Mouse (Mus musculus) thymus, adult 2 months (tissue): ENCODE data around the gene Olfr876.

Source experiments
- CTCF ChIP-seq: fragments of 200-500 bp; IDR thresholded peaks from 2 replicates; pipeline ENCODE4 v1.5.1; 2012; ENCODE audit warnings: mild to moderate bottlenecking, control low read depth, low read length, moderate library complexity, borderline replicate concordance; ENCODE audit not compliant: control insufficient read depth, poor library complexity, insufficient read depth; ENCODE audit errors: extremely low read depth
- POLR2A ChIP-seq: fragments of 200-500 bp; IDR thresholded peaks from 2 replicates; pipeline ENCODE4 v1.6.1; 2012; ENCODE audit warnings: mild to moderate bottlenecking, low read length, control low read depth, moderate library complexity; ENCODE audit not compliant: control insufficient read depth, poor library complexity, insufficient read depth; ENCODE audit errors: extremely low read depth

DNA sequence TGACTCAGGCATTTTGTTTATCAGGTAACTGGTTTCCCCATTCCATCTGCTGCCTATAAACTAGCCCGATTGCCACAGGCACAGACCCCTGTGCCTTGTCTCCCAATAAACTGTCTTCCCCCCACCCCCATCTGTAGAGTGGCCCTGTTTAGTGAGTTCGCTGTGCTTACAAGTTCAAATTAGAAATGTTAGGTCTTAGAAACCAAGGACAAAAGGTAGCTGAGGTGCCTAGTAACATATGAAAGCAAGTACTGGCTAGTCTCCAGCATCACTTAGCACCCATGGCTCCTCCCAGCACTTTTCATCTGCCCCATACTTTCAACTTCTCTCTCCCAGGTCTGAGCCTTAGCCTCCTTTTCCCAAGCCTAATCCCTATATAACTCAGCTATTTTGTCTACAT lies 41.1 kb upstream of the Olfr876 start:
- no peak for TF ChIP-seq CTCF
- TF ChIP-seq POLR2A = no peak
